Mouse (Mus musculus) hindbrain, embryonic 11.5 days (tissue): Measurements from ENCODE around the gene U2af1l4. TPM values are rescaled to one million over a fixed set of nuclear protein-coding genes. Genes with fewer than 3 reads are reported as not detected.

Experiments used
- ATAC-seq: fragments of 200-750 bp; cut with Nextera tagmentation; 2 replicates; pipeline ENCODE4 v1.8.0; 2017; ENCODE audit warnings: mild to moderate bottlenecking, moderate TSS enrichment, moderate library complexity; ENCODE audit not compliant: low FRiP score
- DNase-seq: peaks from one replicate; pipeline ENCODE4 v3.0.0-alpha.2; 2015; ENCODE audit warnings: low spot score
- H3K27ac ChIP-seq: fragments of 300-500 bp; sonication (generic); 2 replicates; pipeline ENCODE4 v1.5.1; 2014; ENCODE audit warnings: mild to moderate bottlenecking, low read depth, low read length
- H3K27me3 ChIP-seq: fragments of 300-500 bp; sonication (generic); 2 replicates; pipeline ENCODE4 v1.6.1; 2014; ENCODE audit warnings: mild to moderate bottlenecking, low read length, moderate library complexity, mixed read lengths; ENCODE audit not compliant: control insufficient read depth, insufficient read depth
- H3K36me3 ChIP-seq: fragments of 300-500 bp; sonication (generic); 2 replicates; pipeline ENCODE4 v1.6.1; 2014; ENCODE audit warnings: mild to moderate bottlenecking, low read length, moderate library complexity, mixed read lengths; ENCODE audit not compliant: control insufficient read depth, insufficient read depth
- H3K4me1 ChIP-seq: fragments of 300-500 bp; sonication (generic); replicated peaks from 2 replicates; pipeline ENCODE4 v1.6.1; 2014; ENCODE audit warnings: low read length, mixed read lengths; ENCODE audit not compliant: control insufficient read depth, insufficient read depth
- H3K4me2 ChIP-seq: fragments of 300-500 bp; sonication (generic); replicated peaks from 2 replicates; pipeline ENCODE4 v1.6.1; 2014; ENCODE audit warnings: mild to moderate bottlenecking, low read depth, low read length
- H3K4me3 ChIP-seq: fragments of 300-500 bp; sonication (generic); 2 replicates; pipeline ENCODE4 v1.5.1; 2014; ENCODE audit warnings: low read depth, low read length
- H3K9ac ChIP-seq: fragments of 300-500 bp; sonication (generic); 2 replicates; pipeline ENCODE4 v1.6.1; 2014; ENCODE audit warnings: low read depth, low read length
- H3K9me3 ChIP-seq: fragments of 300-500 bp; sonication (generic); 2 replicates; pipeline ENCODE4 v1.6.1; 2016; ENCODE audit warnings: low read length; ENCODE audit not compliant: control insufficient read depth
- WGBS: fragments of 180-500 bp; shearing (Covaris S2); extraction: QIAGEN DNeasy Blood & Tissue Kit; methylation state at CpG from one replicate; pipeline ENCODE4 v1.1.7; 2014; 5-methylcytosine and 5-hydroxymethylcytosine counted together
- polyA plus RNA-seq: library from polyadenylated mRNA; unstranded; fragments of >200 nt; fragmentation: Nextera tagmentation; extraction: Ambion mirVana; gene quantifications from 2 replicates; pipeline ENCODE4 v1.2.1, GENCODE M21; 2014

The U2af1l4 gene
- polyA plus RNA-seq, 1 experiment from 2014 or later: 100.0 TPM

DNA sequence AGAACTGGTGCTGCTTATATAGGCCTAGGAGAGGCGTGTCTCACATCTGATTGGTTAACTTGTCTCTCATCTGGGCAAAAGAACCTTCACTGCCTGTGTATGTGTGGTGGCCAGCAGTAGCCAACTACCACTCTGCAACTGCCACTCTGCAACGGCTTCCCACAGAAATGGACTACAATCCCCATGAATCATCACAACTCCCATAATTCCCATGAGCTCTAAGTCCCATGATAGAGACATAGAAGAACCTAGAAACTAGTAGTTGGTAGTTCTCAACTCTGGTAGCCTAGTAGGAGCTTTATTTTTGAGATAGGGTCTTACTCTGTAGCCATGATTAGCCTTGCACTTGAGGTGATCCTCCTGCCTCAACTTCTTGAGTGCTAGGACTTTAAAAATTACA, 13.2 kb upstream of the U2af1l4 start:
- ATAC-seq (no peak), DNase-seq (no peak)
- WGBS: 90% methylated on average over 2 of the region's 2 CpGs
- H3K4me1 ChIP-seq: peaks cover 3% of the 10 kb centered on the region; the same call in 1 of the 2 replicates
- no peaks in the 10 kb centered on the region for H3K27me3 ChIP-seq
- H3K9me3 ChIP-seq: no peaks in the 10 kb centered on the region
- H3K36me3 ChIP-seq: no peaks in the 10 kb centered on the region
- no peak overlapping the region for H3K4me2 ChIP-seq
- H3K27ac ChIP-seq: no peak overlapping the region
- H3K9ac ChIP-seq: no peak overlapping the region
- H3K4me3 ChIP-seq: no peak overlapping the region

GRCm38 (mm10) chr7:30550603-30551002, 12.5 kb upstream of the U2af1l4 start:
- H3K4me3 ChIP-seq: no peak overlapping the region
- no peaks in the 10 kb centered on the region for H3K27me3 ChIP-seq
- H3K36me3 ChIP-seq: 0 out of 2 replicates have a peak, but pooled peaks cover 3% of the 10 kb centered on the region
- H3K4me1 ChIP-seq: peaks cover 3% of the 10 kb centered on the region; the same call in 1 of the 2 replicates
- no peak for DNase-seq
- no peak for ATAC-seq
- no peak overlapping the region for H3K4me2 ChIP-seq
- H3K9ac ChIP-seq: no peak overlapping the region
- WGBS: 100% methylated on average over 1 of the region's 1 CpGs
- H3K9me3 ChIP-seq: no peaks in the 10 kb centered on the region
- no peak overlapping the region for H3K27ac ChIP-seq

DNA sequence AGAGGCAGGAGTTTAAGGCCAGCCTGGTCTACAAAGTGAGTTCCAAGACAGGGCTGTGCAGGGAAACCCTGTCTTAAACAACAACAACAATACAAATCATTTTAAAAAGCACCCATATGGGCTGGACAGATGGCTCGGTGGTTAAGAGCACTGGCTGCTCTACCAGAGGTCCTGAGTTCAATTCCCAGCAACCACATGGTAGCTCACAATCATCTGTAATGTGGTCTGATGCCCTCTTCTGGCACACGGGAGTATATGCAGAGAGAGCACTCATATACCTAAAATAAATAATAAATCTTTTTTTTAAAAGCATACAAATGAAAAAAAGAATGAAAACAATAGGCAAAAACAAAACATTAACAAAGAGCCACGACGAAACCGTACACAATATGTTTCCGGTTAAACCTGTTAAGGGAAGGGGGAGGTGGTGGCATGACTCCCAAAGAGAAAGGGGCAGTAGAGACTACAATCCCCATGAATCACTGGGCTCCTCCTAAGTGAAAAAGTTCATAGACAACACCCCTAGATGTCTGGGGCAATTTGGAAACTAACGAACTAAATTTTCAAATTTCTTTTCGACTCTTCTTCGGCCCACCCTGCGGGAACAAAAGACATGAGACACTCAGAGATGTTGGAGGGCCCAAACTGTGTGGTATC, 11.5 kb upstream of the U2af1l4 start:
- DNase-seq (no peak), ATAC-seq (peak; percentile 74)
- 0 out of 2 replicates have a peak, but pooled peaks cover 3% of the 10 kb centered on the region for H3K36me3 ChIP-seq
- no peaks in the 10 kb centered on the region for H3K27me3 ChIP-seq
- peak overlapping the region; percentile 64 for H3K9ac ChIP-seq
- H3K4me3 ChIP-seq: peak overlapping the region; percentile 56
- H3K4me2 ChIP-seq: peak overlapping the region; percentile 88
- H3K9me3 ChIP-seq: no peaks in the 10 kb centered on the region
- H3K4me1 ChIP-seq: peaks cover 3% of the 10 kb centered on the region; the same call in 1 of the 2 replicates
- WGBS: 4% methylated on average over 10 of the region's 10 CpGs
- peak overlapping the region; percentile 82 for H3K27ac ChIP-seq

DNA sequence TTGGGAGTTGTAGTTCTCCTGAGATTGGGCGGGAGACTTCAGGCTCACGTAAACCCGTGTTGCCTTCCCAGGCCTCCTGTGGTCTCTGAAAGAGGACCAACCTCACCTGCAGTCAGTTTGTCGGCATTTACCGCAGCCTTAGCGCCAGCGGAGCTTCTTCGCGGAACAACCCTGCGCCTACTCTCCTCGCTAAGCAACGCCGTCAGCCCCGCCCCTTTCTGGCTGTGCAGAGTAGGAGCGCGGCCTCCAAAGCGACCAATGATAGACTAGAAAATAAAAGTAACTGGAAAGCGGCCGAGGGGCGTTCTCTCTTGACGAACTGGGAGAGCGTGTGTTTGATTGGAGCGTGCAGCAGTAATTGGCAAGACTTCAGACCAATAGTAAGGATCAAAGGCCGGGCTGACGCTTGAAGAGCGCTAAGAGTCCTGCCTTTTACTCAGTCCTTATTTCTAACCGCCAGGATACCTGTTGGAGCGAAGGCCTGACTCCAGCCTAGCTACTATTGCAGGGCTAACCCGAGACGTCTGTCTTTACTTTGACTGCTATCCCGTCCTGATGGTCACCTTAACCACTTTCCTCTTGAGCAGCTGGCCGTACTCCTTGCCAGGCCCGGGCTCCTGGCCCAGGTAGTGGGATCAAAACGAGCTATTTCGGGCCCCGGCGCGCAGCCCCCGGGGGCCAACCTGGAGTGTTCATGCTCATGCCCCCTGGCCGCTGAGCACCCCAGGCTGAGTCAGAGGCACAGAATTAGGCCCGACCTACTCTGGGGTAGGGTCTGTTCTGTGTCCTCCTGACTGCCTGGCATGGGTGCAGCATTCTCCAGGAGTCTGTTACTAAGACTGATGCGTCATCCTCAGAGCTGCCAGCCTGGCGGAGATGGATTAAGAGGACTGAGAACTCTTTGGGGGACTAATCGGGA, 10.7 kb upstream of the U2af1l4 start, which contains the start of the genes Hspb6 and Proser3:
Gene Hspb6, plus strand, starts transcription at position 77 of the 919 bp plus-strand sequence.
Gene Proser3, minus strand, starts transcription at position 198 of the 919 bp plus-strand sequence.
- H3K9ac ChIP-seq: peak within 1 kb of the TSS; percentile 64
- peak within 1 kb of the TSS; percentile 88 for H3K4me2 ChIP-seq
- DNase-seq (peak; percentile 95), ATAC-seq (peak; percentile 94)
- H3K27ac ChIP-seq: peak within 1 kb of the TSS; percentile 82
- WGBS: 1% methylated on average over 44 of the region's 44 CpGs
- 0 out of 2 replicates have a peak, but pooled peaks cover 5% of the 10 kb centered on the region for H3K36me3 ChIP-seq
- peaks cover 3% of the 10 kb centered on the region; the same call in 1 of the 2 replicates for H3K4me1 ChIP-seq
- no peaks in the 10 kb centered on the region for H3K9me3 ChIP-seq
- peak within 1 kb of the TSS; percentile 56 for H3K4me3 ChIP-seq
- H3K27me3 ChIP-seq: no peaks in the 10 kb centered on the region

GRCm38 (mm10) chr7:30553021-30553589, 10.0 kb upstream of the U2af1l4 start:
- Histone ChIP-seq H3K4me2 (peak overlapping the region; percentile 88), H3K4me1 (peaks cover 3% of the 10 kb centered on the region), H3K9me3 (no peaks in the 10 kb centered on the region), H3K27me3 (no peaks in the 10 kb centered on the region), H3K4me3 (peak overlapping the region; percentile 56), H3K9ac (peak overlapping the region; percentile 64), H3K27ac (0 out of 2 replicates have a peak overlapping the region, but pooled peaks have one; percentile 11), H3K36me3 (0 out of 2 replicates have a peak, but pooled peaks cover 5% of the 10 kb centered on the region)
- ATAC-seq: no peak
- 7% methylated on average over 23 of the region's 23 CpGs for WGBS
- peak; percentile 20 for DNase-seq

DNA sequence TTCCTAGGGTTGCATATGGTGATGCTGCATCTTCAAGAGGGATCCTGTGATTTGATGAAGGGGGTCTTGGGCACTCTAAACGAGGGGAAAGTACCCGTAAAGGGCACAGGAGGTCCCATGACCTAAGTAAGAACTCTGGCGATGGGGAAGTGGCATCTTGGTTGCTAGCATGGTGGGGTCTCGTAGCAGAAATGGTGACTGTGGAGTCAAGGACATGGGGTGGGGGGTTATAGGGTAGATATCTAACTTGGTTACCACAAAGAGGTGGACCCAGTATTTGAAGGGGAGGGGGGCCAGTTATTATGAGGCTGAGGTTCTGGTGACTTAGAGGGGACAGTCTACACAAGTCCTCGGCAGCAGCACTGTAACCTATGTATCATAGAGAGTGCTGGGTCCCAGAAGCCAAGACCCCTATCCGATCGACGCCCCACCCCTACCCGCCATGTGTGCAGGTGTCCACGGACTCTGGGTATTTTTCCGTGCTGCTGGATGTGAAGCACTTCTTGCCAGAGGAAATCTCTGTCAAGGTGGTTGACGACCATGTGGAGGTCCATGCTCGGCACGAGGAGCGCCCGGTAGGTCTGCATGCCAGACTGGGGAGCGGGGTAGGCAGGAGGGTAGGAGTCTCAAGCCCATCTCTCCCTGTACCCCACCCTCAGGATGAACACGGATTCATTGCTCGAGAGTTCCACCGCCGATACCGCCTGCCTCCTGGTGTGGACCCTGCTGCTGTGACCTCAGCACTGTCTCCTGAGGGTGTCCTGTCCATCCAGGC, 9.1 kb upstream of the U2af1l4 start:
- no peak for DNase-seq
- peak overlapping the region; percentile 64; the same call in 1 of the 2 replicates for H3K9ac ChIP-seq
- 87% methylated on average over 22 of the region's 22 CpGs for WGBS
- no peak for ATAC-seq
- H3K4me3 ChIP-seq: peak overlapping the region; percentile 56; the same call in 1 of the 2 replicates
- H3K27ac ChIP-seq: no peak overlapping the region
- H3K4me2 ChIP-seq: peak overlapping the region; percentile 88
- H3K36me3 ChIP-seq: 0 out of 2 replicates have a peak, but pooled peaks cover 5% of the 10 kb centered on the region
- no peaks in the 10 kb centered on the region for H3K27me3 ChIP-seq
- no peaks in the 10 kb centered on the region for H3K9me3 ChIP-seq
- H3K4me1 ChIP-seq: peaks cover 3% of the 10 kb centered on the region

GRCm38 (mm10) chr7:30556894-30557536, 6.1 kb upstream of the U2af1l4 start:
- Histone ChIP-seq H3K4me3 (no peak overlapping the region), H3K9ac (no peak overlapping the region), H3K9me3 (no peaks in the 10 kb centered on the region), H3K4me2 (no peak overlapping the region), H3K27ac (no peak overlapping the region), H3K27me3 (no peaks in the 10 kb centered on the region), H3K4me1 (peaks cover 3% of the 10 kb centered on the region), H3K36me3 (0 out of 2 replicates have a peak, but pooled peaks cover 5% of the 10 kb centered on the region)
- 94% methylated on average over 18 of the region's 18 CpGs for WGBS
- ATAC-seq (no peak), DNase-seq (peak; percentile 37)
